Mouse (Mus musculus): ENCODE results near the gene Tbx15. TPM values are rescaled to one million over a fixed set of nuclear protein-coding genes. Genes with fewer than 3 reads are reported as not detected.

Gene Tbx15
- polyA plus RNA-seq, 1 experiment from 2014 or later = 3.8 TPM

- H3K4me2 ChIP-seq (ENCODE audit: low read depth, low read length, severe bottlenecking) = no peak overlapping the region
- H3K27ac ChIP-seq (ENCODE audit: low read depth, low read length) = no peak overlapping the region
- H3K27me3 ChIP-seq (ENCODE audit: control insufficient read depth, insufficient read depth, low read length) = peaks cover 96% of the 10 kb centered on the region
- H3K9me3 ChIP-seq (ENCODE audit: control insufficient read depth, low read length) = no peaks in the 10 kb centered on the region
- H3K4me3 ChIP-seq (ENCODE audit: low read depth, low read length) = no peak overlapping the region
- no peaks in the 10 kb centered on the region for H3K36me3 ChIP-seq (ENCODE audit: control insufficient read depth, insufficient read depth, low read length)
- H3K9ac ChIP-seq (ENCODE audit: low read length) = no peak overlapping the region
- no peak for DNase-seq (ENCODE audit: low spot score)
- peaks cover 3% of the 10 kb centered on the region; the same call in 1 of the 2 replicates for H3K4me1 ChIP-seq (replicated peaks; ENCODE audit: control insufficient read depth, insufficient read depth, low read length)
- ATAC-seq (replicated peaks; ENCODE audit: low FRiP score) = no peak
- 31% methylated on average over 3 of the region's 3 CpGs for WGBS
Observed at GRCm38 (mm10) chr3:99246629-99247028, 6.4 kb downstream of the Tbx15 start.

GRCm38 (mm10) chr3:99247586-99247985 lies 7.4 kb downstream of the Tbx15 start:
- Histone ChIP-seq H3K36me3 (ENCODE audit: control insufficient read depth, insufficient read depth, low read length) (no peaks in the 10 kb centered on the region), H3K27me3 (ENCODE audit: control insufficient read depth, insufficient read depth, low read length) (peaks cover 97% of the 10 kb centered on the region), H3K9ac (ENCODE audit: low read length) (no peak overlapping the region), H3K4me2 (ENCODE audit: low read depth, low read length, severe bottlenecking) (no peak overlapping the region), H3K27ac (ENCODE audit: low read depth, low read length) (no peak overlapping the region), H3K4me3 (ENCODE audit: low read depth, low read length) (no peak overlapping the region), H3K4me1 (replicated peaks; ENCODE audit: control insufficient read depth, insufficient read depth, low read length) (peaks cover 3% of the 10 kb centered on the region; the same call in 1 of the 2 replicates), H3K9me3 (ENCODE audit: control insufficient read depth, low read length) (no peaks in the 10 kb centered on the region)
- DNase-seq (ENCODE audit: low spot score) (no peak), ATAC-seq (replicated peaks; ENCODE audit: low FRiP score) (no peak)
- 3% methylated on average over 4 of the region's 4 CpGs for WGBS

GRCm38 (mm10) chr3:99247996-99248801 lies 8.0 kb downstream of the Tbx15 start:
- 0 out of 2 replicates have a peak, but pooled peaks have one; percentile 28 for ATAC-seq (replicated peaks; ENCODE audit: low FRiP score)
- WGBS = 2% methylated on average over 28 of the region's 28 CpGs
- Histone ChIP-seq H3K4me3 (ENCODE audit: low read depth, low read length) (no peak overlapping the region), H3K36me3 (ENCODE audit: control insufficient read depth, insufficient read depth, low read length) (no peaks in the 10 kb centered on the region), H3K9me3 (ENCODE audit: control insufficient read depth, low read length) (no peaks in the 10 kb centered on the region), H3K27ac (ENCODE audit: low read depth, low read length) (no peak overlapping the region), H3K4me1 (replicated peaks; ENCODE audit: control insufficient read depth, insufficient read depth, low read length) (peaks cover 3% of the 10 kb centered on the region; the same call in 1 of the 2 replicates), H3K9ac (ENCODE audit: low read length) (no peak overlapping the region), H3K27me3 (ENCODE audit: control insufficient read depth, insufficient read depth, low read length) (peaks cover 97% of the 10 kb centered on the region), H3K4me2 (ENCODE audit: low read depth, low read length, severe bottlenecking) (0 out of 2 replicates have a peak overlapping the region, but pooled peaks have one; percentile 11)
- DNase-seq (ENCODE audit: low spot score) = peak; percentile 52

GRCm38 (mm10) chr3:99248831-99249550 lies 8.8 kb downstream of the Tbx15 start:
- peak; percentile 56 for DNase-seq (ENCODE audit: low spot score)
- H3K27me3 ChIP-seq (ENCODE audit: control insufficient read depth, insufficient read depth, low read length) = peaks cover 97% of the 10 kb centered on the region
- no peak overlapping the region for H3K4me3 ChIP-seq (ENCODE audit: low read depth, low read length)
- 0 out of 2 replicates have a peak overlapping the region, but pooled peaks have one; percentile 11 for H3K4me2 ChIP-seq (ENCODE audit: low read depth, low read length, severe bottlenecking)
- H3K27ac ChIP-seq (ENCODE audit: low read depth, low read length) = no peak overlapping the region
- WGBS = under 1% methylated on average over 25 of the region's 25 CpGs
- H3K9me3 ChIP-seq (ENCODE audit: control insufficient read depth, low read length) = no peaks in the 10 kb centered on the region
- H3K9ac ChIP-seq (ENCODE audit: low read length) = no peak overlapping the region
- no peaks in the 10 kb centered on the region for H3K36me3 ChIP-seq (ENCODE audit: control insufficient read depth, insufficient read depth, low read length)
- peaks cover 9% of the 10 kb centered on the region; the same call in 1 of the 2 replicates for H3K4me1 ChIP-seq (replicated peaks; ENCODE audit: control insufficient read depth, insufficient read depth, low read length)
- no peak for ATAC-seq (replicated peaks; ENCODE audit: low FRiP score)

- Histone ChIP-seq H3K4me1 (replicated peaks; ENCODE audit: control insufficient read depth, insufficient read depth, low read length) (peaks cover 11% of the 10 kb centered on the region; the same call in 1 of the 2 replicates), H3K9ac (ENCODE audit: low read length) (no peak overlapping the region), H3K9me3 (ENCODE audit: control insufficient read depth, low read length) (no peaks in the 10 kb centered on the region), H3K27me3 (ENCODE audit: control insufficient read depth, insufficient read depth, low read length) (peaks cover 97% of the 10 kb centered on the region), H3K4me3 (ENCODE audit: low read depth, low read length) (no peak overlapping the region), H3K36me3 (ENCODE audit: control insufficient read depth, insufficient read depth, low read length) (no peaks in the 10 kb centered on the region), H3K4me2 (ENCODE audit: low read depth, low read length, severe bottlenecking) (no peak overlapping the region), H3K27ac (ENCODE audit: low read depth, low read length) (no peak overlapping the region)
- 2% methylated on average over 11 of the region's 11 CpGs for WGBS
- ATAC-seq (replicated peaks; ENCODE audit: low FRiP score) (no peak), DNase-seq (ENCODE audit: low spot score) (no peak)
Observed at GRCm38 (mm10) chr3:99249551-99249870, 9.3 kb downstream of the Tbx15 start.

- H3K9ac ChIP-seq (ENCODE audit: low read length) = no peak overlapping the region
- H3K4me1 ChIP-seq (replicated peaks; ENCODE audit: control insufficient read depth, insufficient read depth, low read length) = peaks cover 11% of the 10 kb centered on the region; the same call in 1 of the 2 replicates
- ATAC-seq (replicated peaks; ENCODE audit: low FRiP score) (no peak), DNase-seq (ENCODE audit: low spot score) (peak; percentile 54)
- H3K27me3 ChIP-seq (ENCODE audit: control insufficient read depth, insufficient read depth, low read length) = peaks cover 97% of the 10 kb centered on the region
- no peak overlapping the region for H3K4me3 ChIP-seq (ENCODE audit: low read depth, low read length)
- no peaks in the 10 kb centered on the region for H3K36me3 ChIP-seq (ENCODE audit: control insufficient read depth, insufficient read depth, low read length)
- WGBS = 0% methylated on average over 6 of the region's 6 CpGs
- no peak overlapping the region for H3K4me2 ChIP-seq (ENCODE audit: low read depth, low read length, severe bottlenecking)
- H3K9me3 ChIP-seq (ENCODE audit: control insufficient read depth, low read length) = no peaks in the 10 kb centered on the region
- H3K27ac ChIP-seq (ENCODE audit: low read depth, low read length) = no peak overlapping the region
Observed at GRCm38 (mm10) chr3:99249906-99250305, 9.7 kb downstream of the Tbx15 start.

GRCm38 (mm10) chr3:99251271-99252165 lies 11.3 kb downstream of the Tbx15 start:
- WGBS = 5% methylated on average over 6 of the region's 6 CpGs
- no peak for DNase-seq (ENCODE audit: low spot score)

More at GRCm38 (mm10) chr3:99251271-99252165, 11.3 kb downstream of the Tbx15 start:
- peaks cover 11% of the 10 kb centered on the region; the same call in 1 of the 2 replicates for H3K4me1 ChIP-seq (replicated peaks; ENCODE audit: control insufficient read depth, insufficient read depth, low read length)
- no peaks in the 10 kb centered on the region for H3K36me3 ChIP-seq (ENCODE audit: control insufficient read depth, insufficient read depth, low read length)
- H3K9ac ChIP-seq (ENCODE audit: low read length) = no peak overlapping the region
- H3K4me2 ChIP-seq (ENCODE audit: low read depth, low read length, severe bottlenecking) = no peak overlapping the region
- peaks cover 95% of the 10 kb centered on the region for H3K27me3 ChIP-seq (ENCODE audit: control insufficient read depth, insufficient read depth, low read length)
- no peaks in the 10 kb centered on the region for H3K9me3 ChIP-seq (ENCODE audit: control insufficient read depth, low read length)
- H3K4me3 ChIP-seq (ENCODE audit: low read depth, low read length) = no peak overlapping the region
- ATAC-seq (replicated peaks; ENCODE audit: low FRiP score) = no peak
- H3K27ac ChIP-seq (ENCODE audit: low read depth, low read length) = no peak overlapping the region

Measured in forebrain, embryonic 11.5 days (tissue).